Mouse (Mus musculus): Measurements from ENCODE around the gene Stag3.

- no peak for TF ChIP-seq CTCF (IDR thresholded peaks at IDR 0.05; ENCODE audit: extremely low read depth, insufficient read depth, insufficient read length, insufficient replicate concordance)
- no peak for TF ChIP-seq POLR2A (IDR thresholded peaks at IDR 0.05; ENCODE audit: low read depth, low read length)
Observed at GRCm38 (mm10) chr5:138258993-138259392, 21.0 kb upstream of the Stag3 start.
